Mouse (Mus musculus) lung, postnatal 25 days (tissue): Measurements from ENCODE around the gene Tmem116.
"Not testable (repeated sequence)": the region's sequence is repeated elsewhere in the genome, so short reads cannot be mapped to it uniquely, and the experiment has no call there.

ENCODE experiments used
- DNase-seq: peaks from one replicate; pipeline ENCODE4 v3.0.0; 2022; ENCODE audit warnings: low spot score

Gene Tmem116

GRCm38 (mm10) chr5:121462967-121463366, 11.3 kb downstream of the Tmem116 start:
- peak; percentile 66 for DNase-seq

GRCm38 (mm10) chr5:121463601-121464250, 12.0 kb downstream of the Tmem116 start:
- peak; percentile 36 for DNase-seq

- peak; percentile 33 for DNase-seq
These were observed 17.9 kb downstream of the Tmem116 start for GRCm38 (mm10) chr5:121469566-121469965.

GRCm38 (mm10) chr5:121472411-121472810, 20.7 kb downstream of the Tmem116 start:
- no peak for DNase-seq

GRCm38 (mm10) chr5:121474610-121475009, 22.9 kb downstream of the Tmem116 start:
- peak; percentile 54 for DNase-seq

GRCm38 (mm10) chr5:121476040-121476439, 24.3 kb downstream of the Tmem116 start:
- no peak for DNase-seq

GRCm38 (mm10) chr5:121477680-121478079, 26.0 kb downstream of the Tmem116 start:
- DNase-seq, result peak; percentile 69

- no peak for DNase-seq
These were observed 33.1 kb downstream of the Tmem116 start for GRCm38 (mm10) chr5:121484801-121485200.

- DNase-seq, result no peak
These were observed 41.6 kb downstream of the Tmem116 start for GRCm38 (mm10) chr5:121493305-121493704.

- no peak for DNase-seq
These were observed 49.0 kb downstream of the Tmem116 start for GRCm38 (mm10) chr5:121500719-121501118.

- DNase-seq, result not testable (repeated sequence)
These were observed 49.8 kb downstream of the Tmem116 start for GRCm38 (mm10) chr5:121501424-121501996.

- DNase-seq, result no peak
These were observed 51.5 kb downstream of the Tmem116 start, which contains the start of gene Adam1b for GRCm38 (mm10) chr5:121503231-121503630. Gene Adam1b (minus strand): TSS chr5:121503435.

- no peak for DNase-seq
These were observed 55.2 kb downstream of the Tmem116 start for GRCm38 (mm10) chr5:121506846-121507245.

- no peak for DNase-seq
These were observed 58.3 kb downstream of the Tmem116 start for GRCm38 (mm10) chr5:121510009-121510408.

GRCm38 (mm10) chr5:121518983-121519382, 67.3 kb downstream of the Tmem116 start:
- DNase-seq, result no peak

- DNase-seq, result not testable (repeated sequence)
These were observed 68.1 kb downstream of the Tmem116 start for GRCm38 (mm10) chr5:121519758-121520157.

GRCm38 (mm10) chr5:121525774-121526450, 74.2 kb downstream of the Tmem116 start:
- no peak for DNase-seq

- DNase-seq, result no peak
These were observed 74.8 kb downstream of the Tmem116 start for GRCm38 (mm10) chr5:121526526-121526925.

- no peak for DNase-seq
These were observed 75.3 kb downstream of the Tmem116 start for GRCm38 (mm10) chr5:121526961-121527360.

- DNase-seq, result no peak
These were observed 82.8 kb downstream of the Tmem116 start for GRCm38 (mm10) chr5:121534521-121534920.

GRCm38 (mm10) chr5:121535116-121535515, 83.4 kb downstream of the Tmem116 start:
- DNase-seq, result no peak

- no peak for DNase-seq
These were observed 85.3 kb downstream of the Tmem116 start for GRCm38 (mm10) chr5:121536921-121537555.

GRCm38 (mm10) chr5:121537588-121537987, 85.9 kb downstream of the Tmem116 start:
- DNase-seq, result no peak
